Mouse (Mus musculus): ENCODE measurements around the gene Tnks2.

Gene Tnks2

DNA sequence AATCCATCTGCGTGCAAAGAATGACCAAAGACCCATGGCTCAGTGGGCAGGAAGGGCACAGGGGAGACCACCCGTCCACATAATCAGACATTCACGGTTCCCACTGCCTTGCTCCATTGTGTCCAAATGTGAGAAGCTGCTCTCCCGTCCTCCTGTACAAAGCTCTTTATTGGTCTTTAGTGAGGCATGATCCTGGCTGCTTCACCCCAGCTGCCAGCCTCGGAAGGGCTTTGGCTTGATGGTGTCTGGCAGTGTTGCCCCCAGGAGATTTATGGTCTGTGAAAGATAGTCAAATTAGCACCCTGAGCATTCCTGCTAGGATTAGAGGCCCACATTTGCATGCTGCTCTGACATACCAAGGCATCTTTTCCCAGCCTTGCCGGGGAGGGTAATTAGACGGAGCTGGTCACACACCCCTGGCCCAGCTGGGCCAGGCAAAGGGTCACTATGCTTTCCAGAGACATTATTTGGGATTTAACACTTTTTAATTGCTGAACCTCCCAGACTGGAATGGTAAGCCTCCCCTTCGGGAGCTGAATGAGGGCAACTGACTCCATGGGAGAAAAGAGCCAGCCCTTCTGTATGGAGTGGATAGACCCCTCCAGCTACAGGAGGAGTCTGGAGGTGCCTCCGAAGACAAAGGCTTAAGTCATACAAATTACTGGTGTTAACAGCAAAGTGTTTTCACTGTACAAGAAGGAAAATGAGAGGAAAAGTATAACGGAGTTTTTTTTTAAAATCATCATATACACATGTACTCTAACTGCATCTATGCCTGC is 62.9 kb downstream of the Tnks2 start:
- DNase-seq (ENCODE audit: low spot score) = no peak

DNA sequence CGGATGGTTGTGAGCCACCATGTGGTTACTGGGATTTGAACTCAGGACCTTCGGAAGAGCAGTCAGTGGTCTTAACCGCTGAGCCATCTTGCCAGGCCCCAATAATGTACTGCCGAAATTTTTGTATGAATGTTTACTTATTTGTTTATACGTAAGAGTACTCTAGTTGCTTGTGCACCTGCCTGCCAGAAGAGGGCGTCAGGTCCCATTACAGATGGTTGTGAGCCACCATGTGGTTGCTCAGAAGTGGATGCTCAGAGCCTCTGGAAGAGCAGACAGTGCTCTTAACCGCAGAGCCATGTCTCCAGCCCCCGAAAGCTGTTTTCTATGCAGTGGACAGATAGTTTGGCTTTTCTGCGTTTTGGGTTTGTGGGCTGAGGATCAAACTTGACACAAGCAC is 63.7 kb downstream of the Tnks2 start:
- DNase-seq (ENCODE audit: low spot score) = no peak

DNA sequence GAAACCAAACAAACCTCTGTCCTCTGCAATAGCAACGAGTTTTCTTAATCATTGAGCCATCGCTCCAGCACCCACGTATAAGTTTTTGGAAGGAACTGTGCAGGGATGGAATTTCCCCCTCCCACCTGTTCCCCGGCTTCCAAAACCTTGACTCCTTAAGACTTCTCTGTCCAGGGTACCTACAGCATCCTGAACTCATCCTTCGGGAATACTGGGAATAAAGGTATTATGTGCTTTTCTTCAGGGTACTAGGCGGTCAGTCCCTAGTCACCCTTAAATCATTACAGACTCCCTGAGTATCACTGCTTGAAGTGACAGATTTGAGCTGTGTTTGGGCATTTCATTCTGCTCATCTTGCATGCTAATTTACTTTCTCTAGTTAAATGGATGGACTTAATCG is 69.3 kb downstream of the Tnks2 start:
- DNase-seq (ENCODE audit: low spot score) = no peak

DNA sequence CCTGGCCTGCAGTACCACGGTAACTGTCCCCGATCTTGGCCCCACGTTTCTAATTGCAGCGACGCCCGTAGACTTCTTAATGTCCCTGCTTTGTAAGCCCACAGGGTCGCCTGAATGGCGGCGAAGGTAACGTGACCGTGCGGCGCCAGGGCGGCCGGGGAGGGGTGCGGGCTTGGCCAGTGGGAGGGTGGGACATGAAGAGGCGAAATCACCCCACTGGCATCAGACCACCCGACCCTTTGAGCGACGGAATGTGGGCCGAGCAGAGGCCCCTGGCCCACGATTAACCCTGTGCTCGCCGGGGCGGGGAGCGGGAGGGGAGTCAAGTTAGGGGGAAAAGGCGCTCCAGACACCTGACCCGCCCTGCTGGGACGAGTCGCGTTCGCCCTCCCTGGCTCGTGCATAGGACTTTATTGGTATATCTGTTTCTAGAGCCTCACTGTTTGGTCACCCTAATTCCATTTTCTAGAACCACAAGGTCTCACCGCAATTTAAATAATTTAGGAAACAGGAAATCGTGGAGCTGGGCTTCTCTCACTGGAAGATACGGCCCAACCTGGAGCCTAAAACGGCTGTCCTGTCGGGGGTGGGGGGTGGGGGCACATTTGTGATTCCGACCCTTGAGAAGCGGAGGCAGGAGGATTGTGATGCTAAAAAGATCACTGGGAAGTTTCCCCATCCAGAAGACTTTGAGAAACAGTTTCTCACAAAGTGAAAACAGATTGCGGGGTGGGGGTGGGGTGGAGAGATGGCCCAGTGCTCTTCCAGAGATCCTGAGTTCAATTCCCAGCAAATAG is 70.4 kb downstream of the Tnks2 start:
- no peak for DNase-seq (ENCODE audit: low spot score)

DNA sequence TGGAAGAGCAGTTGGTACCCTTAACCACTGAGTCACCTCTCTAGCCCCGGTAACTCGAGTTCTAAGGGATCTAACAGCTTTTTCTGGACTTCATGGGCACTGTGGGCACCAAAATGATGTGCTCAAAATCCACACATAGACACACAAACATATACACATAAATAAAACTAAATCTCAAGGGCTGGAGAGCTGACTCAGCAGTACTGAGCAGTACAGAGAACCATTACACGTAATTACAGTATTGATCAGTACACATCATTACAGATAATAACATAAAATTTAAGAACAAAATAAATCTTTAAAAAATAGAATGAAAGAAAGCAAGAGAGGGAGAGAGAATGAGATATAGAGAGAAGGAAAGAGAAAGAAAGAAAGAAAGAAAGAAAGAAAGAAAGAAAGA is 75.1 kb downstream of the Tnks2 start:
- DNase-seq (ENCODE audit: low spot score) = no peak

DNA sequence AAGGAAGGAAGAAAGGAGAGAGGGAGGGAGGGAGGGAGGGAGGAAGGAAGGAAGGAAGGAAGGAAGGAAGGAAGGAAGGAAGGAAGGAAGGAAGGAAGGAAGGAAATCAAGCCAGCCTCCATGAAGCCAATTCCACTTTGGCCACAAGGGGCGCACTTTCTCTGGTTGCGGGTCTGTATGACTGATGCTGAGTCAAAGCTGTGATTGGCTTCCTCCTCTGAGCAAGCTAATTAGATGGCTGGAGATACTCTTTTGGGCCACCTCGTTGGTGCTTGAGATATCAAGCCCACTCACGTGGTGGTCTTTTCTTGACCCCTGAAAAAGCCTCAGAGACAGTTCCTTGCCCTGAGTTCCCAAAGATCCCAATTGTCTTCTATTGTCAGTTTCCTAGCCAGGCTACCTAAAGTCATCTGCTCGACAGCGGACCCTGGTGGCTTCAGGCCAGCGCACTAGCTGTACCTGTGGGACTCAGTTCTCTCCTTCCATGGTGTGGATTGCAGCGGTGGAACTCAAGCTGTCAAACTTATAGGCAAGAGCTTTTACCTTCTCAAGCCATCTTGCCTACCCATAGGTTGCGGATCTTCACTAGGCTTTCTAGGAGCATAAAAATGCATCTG is 75.8 kb downstream of the Tnks2 start:
- DNase-seq (ENCODE audit: low spot score) = no peak

DNA sequence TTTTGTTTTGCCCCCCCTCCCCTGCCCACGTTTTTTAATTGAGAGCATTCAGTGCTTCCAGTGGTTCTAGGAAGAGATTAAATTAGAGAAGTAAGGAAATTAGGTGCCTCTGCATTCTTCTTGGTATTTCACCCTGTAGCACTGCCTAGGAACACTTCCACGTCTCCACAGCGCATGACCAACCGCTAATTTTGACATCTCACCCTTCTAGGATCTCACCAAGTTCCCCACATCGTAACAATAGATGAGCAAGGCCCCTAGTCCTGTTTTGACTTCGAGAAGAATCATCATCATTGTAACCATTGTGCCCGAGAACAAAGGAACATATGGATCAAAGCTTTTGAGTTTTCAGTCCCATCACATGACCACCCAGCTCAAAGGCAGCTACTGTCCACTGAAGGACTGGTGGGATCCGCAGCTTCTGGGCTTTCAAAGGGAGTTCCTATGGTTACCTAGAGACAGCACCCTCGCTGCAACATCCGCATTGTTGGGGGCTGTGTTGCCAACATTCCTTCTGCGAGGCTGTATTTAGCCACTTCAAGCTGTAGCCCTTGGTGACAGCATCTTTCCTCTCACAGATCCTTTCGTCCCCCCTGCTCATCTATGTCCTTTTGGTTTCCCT is 76.5 kb downstream of the Tnks2 start:
- DNase-seq (ENCODE audit: low spot score) = peak; percentile 52

DNA sequence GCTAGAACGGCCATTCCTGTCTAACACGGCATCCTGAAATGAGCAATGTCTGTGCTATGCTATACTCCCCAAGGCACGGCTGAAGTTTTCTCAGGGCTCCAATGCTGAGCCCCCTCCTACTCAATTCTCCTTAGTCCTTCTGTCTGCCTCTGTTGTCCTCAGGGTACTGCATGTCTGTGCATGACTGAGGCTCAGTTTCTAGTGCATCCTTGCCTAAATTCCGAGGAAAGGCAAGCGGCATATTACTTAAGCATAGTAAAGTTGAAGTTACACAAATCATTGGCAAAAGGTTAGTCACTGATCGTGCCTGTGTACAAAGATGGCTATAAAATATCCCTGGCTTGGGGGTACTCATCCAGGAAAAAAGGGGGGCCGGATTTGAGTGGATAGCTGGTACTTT is 79.0 kb downstream of the Tnks2 start:
- no peak for DNase-seq (ENCODE audit: low spot score)

DNA sequence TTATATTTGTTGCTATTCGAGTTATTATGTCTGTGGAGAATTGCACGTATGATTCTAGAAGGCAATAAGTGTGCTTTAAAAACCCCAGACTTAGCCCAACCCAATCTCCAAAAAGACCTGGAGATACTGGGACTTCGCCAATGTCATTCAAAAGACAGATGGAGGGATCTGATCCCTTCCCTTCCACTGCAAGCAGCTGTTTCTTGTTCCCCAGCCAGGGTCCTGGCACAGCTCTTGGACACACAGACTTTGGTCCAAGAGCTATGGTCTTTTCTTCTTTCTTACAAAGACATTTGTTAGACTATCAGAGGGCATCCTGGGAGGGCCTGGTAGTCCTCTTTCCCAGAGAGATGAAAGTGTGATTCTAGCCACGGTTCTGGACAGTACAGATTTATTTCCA is 82.2 kb downstream of the Tnks2 start:
- DNase-seq (ENCODE audit: low spot score) = no peak

DNA sequence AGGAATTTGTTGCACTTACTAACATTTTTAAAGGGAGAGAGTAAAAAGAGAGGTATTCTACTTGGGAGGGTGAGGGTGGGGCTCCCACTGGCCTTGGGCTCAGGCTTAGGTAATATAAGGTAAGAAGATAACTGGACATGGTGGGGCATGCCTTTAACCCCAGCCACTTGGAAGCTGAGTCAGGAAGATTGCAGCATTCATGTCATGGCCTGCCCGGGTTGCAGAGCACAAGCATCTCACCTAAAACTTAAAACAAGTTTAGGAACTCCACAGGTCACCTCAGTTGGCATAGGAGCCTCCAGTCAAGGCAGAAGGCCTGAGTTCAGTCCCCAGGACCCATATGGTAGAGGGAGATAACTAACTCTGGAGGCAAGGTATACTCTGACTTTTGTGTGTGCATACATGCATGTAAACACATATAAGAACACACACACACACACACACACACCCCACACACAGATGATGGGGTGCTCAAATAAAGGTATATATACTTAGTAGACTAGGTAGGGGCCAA is 82.9 kb downstream of the Tnks2 start:
- no peak for DNase-seq (ENCODE audit: low spot score)

DNA sequence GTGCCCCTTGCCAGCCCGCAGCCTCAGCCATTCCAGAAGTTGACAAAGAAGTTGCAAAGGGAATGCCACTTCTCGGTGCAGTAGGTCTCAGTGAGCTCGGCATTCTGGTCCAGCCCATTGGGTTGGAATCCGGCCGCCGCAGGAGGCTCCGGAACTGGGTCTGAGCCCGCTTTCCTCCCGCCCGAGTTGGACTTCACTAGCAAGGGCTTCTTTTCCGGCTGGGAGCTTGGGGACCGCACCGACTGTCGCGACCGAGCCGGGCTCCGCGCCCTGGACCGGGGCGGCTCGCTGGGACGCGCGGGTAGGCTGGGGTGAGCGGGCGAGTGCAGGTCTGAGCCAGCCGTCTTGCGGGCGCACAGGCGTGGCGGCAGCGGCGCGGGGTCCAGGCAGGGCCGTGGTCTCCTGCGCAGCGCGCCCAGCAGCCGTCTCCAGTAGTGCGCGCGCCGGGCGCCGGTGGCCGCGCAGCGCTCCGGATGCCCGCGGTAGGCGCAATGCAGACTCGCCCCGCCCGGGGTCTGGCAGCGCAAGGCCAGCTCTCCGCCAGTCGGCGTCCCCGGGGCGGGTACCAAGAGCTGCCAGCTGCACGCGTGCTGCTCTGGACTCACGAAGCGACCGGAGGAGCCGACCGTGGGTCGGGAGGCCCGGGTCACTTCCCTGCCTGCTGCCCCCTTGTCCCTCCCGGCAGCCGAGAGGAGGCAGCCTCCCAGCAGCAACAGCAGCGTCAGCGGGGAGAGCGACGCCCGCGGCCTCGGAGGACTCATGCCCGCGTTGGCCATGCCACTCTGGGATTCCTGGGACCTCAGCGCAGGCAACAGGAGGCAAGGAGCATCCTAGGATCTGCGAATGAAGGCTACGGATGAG is 84.6 kb downstream of the Tnks2 start:
- peak; percentile 62 for DNase-seq (ENCODE audit: low spot score)

DNA sequence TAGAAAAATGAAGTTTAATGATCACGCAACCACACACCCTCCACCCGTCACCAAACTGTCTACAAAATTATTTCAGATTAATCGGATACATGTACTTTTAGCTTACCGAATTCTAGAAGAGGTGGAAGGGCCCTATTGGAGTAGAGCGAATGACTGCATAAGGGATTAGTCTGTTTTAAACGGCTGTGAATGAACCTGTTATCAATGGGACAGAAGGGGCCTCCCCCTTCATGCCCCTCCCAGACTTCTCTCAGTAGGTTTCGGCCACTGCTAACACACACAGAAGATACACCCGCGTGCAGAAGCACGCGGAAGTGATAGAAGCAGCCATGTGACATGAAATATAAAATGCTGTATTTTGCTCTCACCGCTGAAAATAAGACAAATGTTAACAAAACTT is 85.4 kb downstream of the Tnks2 start, which contains the start of gene Fgfbp3:
Fgfbp3 (minus strand) TSS at position 150 of the 400 bp plus-strand sequence.
- no peak for DNase-seq (ENCODE audit: low spot score)

DNA sequence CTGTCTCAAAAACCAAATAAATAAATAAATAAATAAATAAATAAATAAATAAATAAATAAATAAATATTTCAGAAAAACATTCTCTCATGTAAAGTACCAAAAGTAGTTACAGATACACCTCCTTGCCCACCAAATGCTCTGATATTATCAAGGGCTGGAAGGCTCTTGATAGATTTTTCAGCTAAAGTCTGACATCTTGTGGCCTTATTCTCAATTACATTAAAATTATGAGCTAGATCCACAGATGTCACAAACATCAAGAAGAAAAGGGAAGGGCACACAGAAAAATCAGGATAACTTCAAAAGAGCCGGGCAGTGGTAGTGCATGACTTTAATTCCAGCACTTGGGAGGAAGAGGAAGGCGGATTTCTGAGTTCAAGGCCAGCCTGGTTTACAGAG is 88.0 kb downstream of the Tnks2 start:
- DNase-seq (ENCODE audit: low spot score) = no peak

DNA sequence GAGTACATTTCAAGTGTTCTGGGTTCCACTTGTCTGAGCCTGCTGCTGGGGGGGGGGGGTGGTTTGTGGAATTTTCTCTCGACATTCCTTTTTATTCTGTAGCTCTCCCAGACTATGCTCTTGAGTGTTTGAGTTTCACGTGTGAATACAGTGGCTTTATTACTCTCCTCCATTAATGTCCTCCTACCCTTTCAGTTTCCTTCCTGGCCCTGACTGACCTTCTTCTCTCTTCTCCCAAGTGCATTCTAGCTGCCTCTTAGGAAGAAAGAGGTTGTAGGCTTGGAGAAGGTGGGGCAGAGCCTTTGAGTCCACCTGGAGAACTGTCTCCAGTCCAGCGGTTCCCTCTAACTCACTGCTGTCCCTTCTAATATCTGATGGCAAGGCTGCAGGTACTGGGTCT is 88.9 kb downstream of the Tnks2 start:
- no peak for DNase-seq (ENCODE audit: low spot score)

DNA sequence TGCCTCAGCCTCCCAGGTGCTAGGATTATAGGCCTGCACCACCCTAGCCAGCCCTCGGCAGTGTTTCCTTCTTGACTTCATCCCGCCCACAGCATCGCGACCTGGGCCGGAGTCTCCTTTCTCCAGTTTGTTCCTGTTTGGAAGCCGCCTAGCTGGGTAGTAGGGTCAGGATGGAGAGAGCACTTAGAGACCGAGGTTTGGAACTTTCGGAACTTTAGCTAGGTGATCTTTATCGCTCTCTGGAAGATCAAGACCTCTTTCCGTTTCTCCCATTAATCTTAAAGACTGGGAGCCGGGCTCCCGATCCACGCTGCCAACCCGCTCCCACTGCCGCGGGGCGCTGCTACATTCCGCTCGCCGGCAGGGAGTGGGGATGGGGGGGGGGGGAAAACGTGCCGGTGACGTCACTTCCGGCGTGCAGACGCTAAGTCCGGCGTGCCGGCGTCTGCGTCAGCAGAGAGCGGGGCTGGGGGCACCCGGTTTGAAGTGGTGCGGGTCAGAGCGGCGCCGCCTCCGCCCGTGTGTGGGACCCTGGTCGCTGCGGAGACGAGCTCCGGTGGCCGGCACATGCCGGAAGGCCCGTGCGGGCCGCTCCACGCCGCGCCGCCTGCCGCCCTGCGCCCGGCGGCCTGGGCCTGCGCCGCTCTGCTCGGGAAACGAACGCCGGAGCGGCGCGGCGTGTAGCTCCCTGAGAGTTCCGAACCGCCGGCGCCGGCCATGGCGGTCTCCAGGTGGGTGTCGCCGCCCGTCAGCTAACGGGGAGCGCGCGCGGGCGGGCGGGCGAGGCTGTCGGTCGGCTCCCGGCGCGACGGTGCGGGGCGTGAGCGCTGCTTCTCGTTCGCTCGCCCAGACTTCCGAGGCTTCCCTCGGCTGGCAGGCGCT is 91.9 kb downstream of the Tnks2 start, which contains the start of gene Btaf1:
Btaf1 (plus strand) TSS at position 409 of the 882 bp plus-strand sequence.
- peak; percentile 65 for DNase-seq (ENCODE audit: low spot score)

DNA sequence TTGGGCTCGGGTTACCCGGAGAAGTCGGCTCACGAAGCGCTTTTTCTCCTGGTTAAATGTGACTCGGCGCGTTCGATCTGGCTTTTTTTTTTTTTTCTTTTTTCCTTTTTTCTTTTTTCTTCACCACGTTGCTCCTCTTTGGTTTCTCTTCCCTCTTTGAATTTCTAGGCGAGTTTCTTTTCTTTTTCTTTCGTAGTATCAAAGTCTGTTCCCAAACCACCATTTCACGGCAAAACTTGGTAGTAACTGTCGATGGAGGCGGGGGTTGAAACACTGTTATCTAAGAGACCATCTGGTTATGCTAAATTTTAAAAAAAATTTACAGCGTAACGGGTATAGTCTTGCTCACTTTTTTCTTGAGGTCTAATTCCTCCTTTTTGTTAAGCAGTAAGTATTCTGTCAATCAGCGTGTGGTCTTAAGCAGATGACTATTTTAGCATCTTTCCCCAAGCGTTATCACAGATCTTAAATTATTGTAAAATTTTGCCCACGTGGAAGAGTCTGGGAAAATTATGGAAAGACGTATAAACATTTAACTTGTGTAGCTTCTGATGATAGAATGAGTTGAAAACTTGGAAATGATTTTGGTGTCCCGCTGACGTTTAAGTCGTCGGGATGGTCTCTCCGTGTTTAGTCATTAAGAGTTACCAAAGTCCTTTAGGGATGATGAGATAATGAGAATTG is 92.7 kb downstream of the Tnks2 start:
- DNase-seq (ENCODE audit: low spot score) = no peak

DNA sequence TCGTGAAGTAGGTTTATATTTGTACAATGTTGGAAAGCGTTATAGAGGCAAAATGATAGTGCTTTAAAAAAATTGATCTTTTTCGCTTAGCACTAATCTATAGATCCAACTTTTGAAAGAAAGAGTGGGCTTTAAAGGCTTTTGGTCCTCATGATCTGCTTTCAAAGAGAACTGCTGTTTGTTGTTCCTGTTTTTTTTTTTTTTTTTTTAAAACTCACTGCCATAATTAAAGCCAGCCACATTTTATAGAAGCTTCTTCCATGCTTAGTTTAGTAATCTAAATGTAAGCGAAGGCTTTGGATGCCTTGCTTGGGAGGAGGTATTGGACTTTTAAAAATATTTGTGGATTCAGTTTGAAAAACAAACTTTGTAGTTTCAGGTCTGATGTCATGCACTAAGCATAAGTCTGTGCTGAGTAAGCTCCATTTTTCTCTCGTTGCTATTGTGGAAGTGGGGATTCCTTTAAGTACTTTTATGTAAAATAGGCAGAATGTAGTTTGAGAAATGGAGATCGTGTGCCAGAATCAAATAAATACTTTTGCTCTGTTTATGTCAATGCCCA is 93.8 kb downstream of the Tnks2 start:
- DNase-seq (ENCODE audit: low spot score) = no peak

DNA sequence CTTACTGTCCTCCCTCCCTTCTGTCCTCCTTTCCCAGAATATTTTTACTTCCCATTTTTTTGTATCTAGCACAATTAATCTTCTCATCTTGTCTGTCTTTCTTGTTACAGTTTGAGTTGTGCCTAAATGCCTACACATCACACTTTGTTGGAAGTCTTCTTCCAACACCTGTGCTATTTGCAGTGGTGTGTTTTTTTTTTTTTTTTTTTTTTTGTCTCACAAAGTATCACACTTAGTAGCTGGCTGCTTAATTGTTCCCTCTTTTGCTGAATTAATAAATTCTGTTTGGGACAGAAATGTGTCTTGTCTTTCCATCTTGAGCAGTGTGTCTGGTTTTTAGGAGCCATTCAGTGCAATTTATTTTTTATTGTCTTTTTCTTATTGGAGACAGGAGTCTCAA is 95.8 kb downstream of the Tnks2 start:
- no peak for DNase-seq (ENCODE audit: low spot score)

DNA sequence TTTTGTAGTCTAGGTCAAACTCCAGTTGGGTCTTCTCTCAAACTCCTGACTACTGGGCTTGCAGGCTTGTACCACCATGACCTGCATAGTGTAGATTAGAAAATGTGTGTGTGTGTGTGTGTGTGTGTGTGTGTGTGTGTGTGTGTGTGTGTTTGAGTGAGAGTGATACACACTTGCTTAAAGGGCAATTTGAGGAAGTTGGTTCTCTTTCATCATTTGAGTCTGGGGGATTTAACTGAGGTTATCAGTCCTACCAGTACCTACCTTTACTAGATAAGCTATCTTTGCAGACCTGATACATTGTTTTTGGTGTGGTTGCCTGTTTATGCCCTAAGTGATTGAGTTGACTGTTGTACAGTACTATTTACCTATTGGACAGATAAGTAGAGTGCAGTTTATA is 98.1 kb downstream of the Tnks2 start:
- no peak for DNase-seq (ENCODE audit: low spot score)

Measured in left cerebral cortex, adult 11 months (tissue).